Mouse (Mus musculus) frontal cortex, adult (tissue): ENCODE results near the gene Fam189a2.
A peak's percentile ranks its signal among the peaks of the same experiment; 100 is the strongest.

Experiments
- ATAC-seq: cut with Nextera tagmentation; 2 replicates; pipeline ENCODE4 v1.9.2; 2017; ENCODE audit warnings: mild to moderate bottlenecking, moderate library complexity, mixed read lengths; ENCODE audit not compliant: low TSS enrichment

Gene Fam189a2

GRCm38 (mm10) chr19:24025876-24026275 is 4.9 kb downstream of the Fam189a2 start:
- ATAC-seq: no peak

GRCm38 (mm10) chr19:24024667-24025066 is 6.2 kb downstream of the Fam189a2 start:
- no peak for ATAC-seq

GRCm38 (mm10) chr19:24024131-24024530 is 6.7 kb downstream of the Fam189a2 start:
- peak; percentile 35; the same call in 1 of the 2 replicates for ATAC-seq

GRCm38 (mm10) chr19:24023351-24023750 is 7.5 kb downstream of the Fam189a2 start:
- peak; percentile 26; the same call in 1 of the 2 replicates for ATAC-seq

- ATAC-seq: no peak
These were observed 8.0 kb downstream of the Fam189a2 start for GRCm38 (mm10) chr19:24022771-24023170.

GRCm38 (mm10) chr19:24022301-24022700 is 8.5 kb downstream of the Fam189a2 start:
- ATAC-seq: no peak

- ATAC-seq: no peak
These were observed 10.1 kb downstream of the Fam189a2 start for GRCm38 (mm10) chr19:24020736-24021135.

- ATAC-seq: no peak
These were observed 11.2 kb downstream of the Fam189a2 start for GRCm38 (mm10) chr19:24019609-24020008.

GRCm38 (mm10) chr19:24018396-24018795 is 12.4 kb downstream of the Fam189a2 start:
- ATAC-seq: no peak

- no peak for ATAC-seq
These were observed 12.9 kb downstream of the Fam189a2 start for GRCm38 (mm10) chr19:24017892-24018291.

GRCm38 (mm10) chr19:24017427-24017826 is 13.4 kb downstream of the Fam189a2 start:
- ATAC-seq: no peak

GRCm38 (mm10) chr19:24016706-24017386 is 14.0 kb downstream of the Fam189a2 start:
- peak; percentile 23; the same call in 1 of the 2 replicates for ATAC-seq

GRCm38 (mm10) chr19:24013241-24013640 is 17.6 kb downstream of the Fam189a2 start:
- no peak for ATAC-seq

- ATAC-seq: no peak
These were observed 18.3 kb downstream of the Fam189a2 start for GRCm38 (mm10) chr19:24012479-24012878.

- peak; percentile 62 for ATAC-seq
These were observed 23.0 kb downstream of the Fam189a2 start for GRCm38 (mm10) chr19:24007638-24008360.

GRCm38 (mm10) chr19:24007002-24007637 is 23.7 kb downstream of the Fam189a2 start:
- ATAC-seq: peak; percentile 47; the same call in 1 of the 2 replicates

GRCm38 (mm10) chr19:23995766-23996399 is 34.9 kb downstream of the Fam189a2 start:
- ATAC-seq: peak; percentile 55; the same call in 1 of the 2 replicates

- ATAC-seq: no peak
These were observed 42.7 kb downstream of the Fam189a2 start for GRCm38 (mm10) chr19:23988166-23988565.

GRCm38 (mm10) chr19:23987291-23987690 is 43.5 kb downstream of the Fam189a2 start:
- no peak for ATAC-seq

GRCm38 (mm10) chr19:23984186-23984585 is 46.6 kb downstream of the Fam189a2 start:
- ATAC-seq: no peak

GRCm38 (mm10) chr19:23980598-23980997 is 50.2 kb downstream of the Fam189a2 start:
- ATAC-seq: peak; percentile 99

GRCm38 (mm10) chr19:23977901-23978443 is 52.8 kb downstream of the Fam189a2 start:
- ATAC-seq: no peak
